Mouse (Mus musculus): ENCODE data around the gene Edn3.

The Edn3 gene

GRCm38 (mm10) chr2:174760479-174761121, at the start of gene Edn3:
Gene Edn3, plus strand, starts transcription at chr2:174760619.
- no peak for DNase-seq (ENCODE audit: low spot score in 2 of 2)

GRCm38 (mm10) chr2:174712043-174712442, 48.4 kb upstream of the Edn3 start:
- no peak for DNase-seq (ENCODE audit: low spot score in 2 of 2)

GRCm38 (mm10) chr2:174715938-174716337, 44.5 kb upstream of the Edn3 start:
- DNase-seq (ENCODE audit: low spot score in 2 of 2) = no peak

GRCm38 (mm10) chr2:174717857-174718256, 42.6 kb upstream of the Edn3 start:
- no peak for DNase-seq (ENCODE audit: low spot score in 2 of 2)

- DNase-seq (ENCODE audit: low spot score in 2 of 2) = no peak
Observed at GRCm38 (mm10) chr2:174727114-174727823, 33.1 kb upstream of the Edn3 start.

GRCm38 (mm10) chr2:174731939-174732338, 28.5 kb upstream of the Edn3 start:
- no peak for DNase-seq (ENCODE audit: low spot score in 2 of 2)

- DNase-seq (ENCODE audit: low spot score in 2 of 2) = no peak
Observed at GRCm38 (mm10) chr2:174735270-174735669, 25.1 kb upstream of the Edn3 start.

- DNase-seq (ENCODE audit: low spot score in 2 of 2) = no peak
Observed at GRCm38 (mm10) chr2:174747182-174747581, 13.2 kb upstream of the Edn3 start.

GRCm38 (mm10) chr2:174748381-174748780, 12.0 kb upstream of the Edn3 start:
- DNase-seq (ENCODE audit: low spot score in 2 of 2) = no peak

- DNase-seq (ENCODE audit: low spot score in 2 of 2) = no peak
Observed at GRCm38 (mm10) chr2:174753197-174753596, 7.2 kb upstream of the Edn3 start.

- no peak for DNase-seq (ENCODE audit: low spot score in 2 of 2)
Observed at GRCm38 (mm10) chr2:174754231-174754630, 6.2 kb upstream of the Edn3 start.

- no peak for DNase-seq (ENCODE audit: low spot score in 2 of 2)
Observed at GRCm38 (mm10) chr2:174759189-174759588, 1.2 kb upstream of the Edn3 start.

GRCm38 (mm10) chr2:174761452-174762101, 1.2 kb downstream of the Edn3 start:
- no peak for DNase-seq (ENCODE audit: low spot score in 2 of 2)

- no peak for DNase-seq (ENCODE audit: low spot score in 2 of 2)
Observed at GRCm38 (mm10) chr2:174762310-174762709, 1.9 kb downstream of the Edn3 start.

- no peak for DNase-seq (ENCODE audit: low spot score in 2 of 2)
Observed at GRCm38 (mm10) chr2:174768891-174769528, 8.6 kb downstream of the Edn3 start.

- no peak for DNase-seq (ENCODE audit: low spot score in 2 of 2)
Observed at GRCm38 (mm10) chr2:174774177-174775111, 14.0 kb downstream of the Edn3 start.

GRCm38 (mm10) chr2:174782016-174782415, 21.6 kb downstream of the Edn3 start:
- no peak for DNase-seq (ENCODE audit: low spot score in 2 of 2)

- DNase-seq (ENCODE audit: low spot score in 2 of 2) = no peak
Observed at GRCm38 (mm10) chr2:174782880-174783279, 22.5 kb downstream of the Edn3 start.

GRCm38 (mm10) chr2:174788830-174789229, 28.4 kb downstream of the Edn3 start:
- no peak for DNase-seq (ENCODE audit: low spot score in 2 of 2)

GRCm38 (mm10) chr2:174792436-174793125, 32.2 kb downstream of the Edn3 start:
- DNase-seq (ENCODE audit: low spot score in 2 of 2) = no peak

- no peak for DNase-seq (ENCODE audit: low spot score in 2 of 2)
Observed at GRCm38 (mm10) chr2:174793181-174793580, 32.8 kb downstream of the Edn3 start.

All from frontal cortex, postnatal 14 days (tissue).